Mouse (Mus musculus): Measurements from ENCODE around the gene Tbrg4.

Tbrg4 gene

DNA sequence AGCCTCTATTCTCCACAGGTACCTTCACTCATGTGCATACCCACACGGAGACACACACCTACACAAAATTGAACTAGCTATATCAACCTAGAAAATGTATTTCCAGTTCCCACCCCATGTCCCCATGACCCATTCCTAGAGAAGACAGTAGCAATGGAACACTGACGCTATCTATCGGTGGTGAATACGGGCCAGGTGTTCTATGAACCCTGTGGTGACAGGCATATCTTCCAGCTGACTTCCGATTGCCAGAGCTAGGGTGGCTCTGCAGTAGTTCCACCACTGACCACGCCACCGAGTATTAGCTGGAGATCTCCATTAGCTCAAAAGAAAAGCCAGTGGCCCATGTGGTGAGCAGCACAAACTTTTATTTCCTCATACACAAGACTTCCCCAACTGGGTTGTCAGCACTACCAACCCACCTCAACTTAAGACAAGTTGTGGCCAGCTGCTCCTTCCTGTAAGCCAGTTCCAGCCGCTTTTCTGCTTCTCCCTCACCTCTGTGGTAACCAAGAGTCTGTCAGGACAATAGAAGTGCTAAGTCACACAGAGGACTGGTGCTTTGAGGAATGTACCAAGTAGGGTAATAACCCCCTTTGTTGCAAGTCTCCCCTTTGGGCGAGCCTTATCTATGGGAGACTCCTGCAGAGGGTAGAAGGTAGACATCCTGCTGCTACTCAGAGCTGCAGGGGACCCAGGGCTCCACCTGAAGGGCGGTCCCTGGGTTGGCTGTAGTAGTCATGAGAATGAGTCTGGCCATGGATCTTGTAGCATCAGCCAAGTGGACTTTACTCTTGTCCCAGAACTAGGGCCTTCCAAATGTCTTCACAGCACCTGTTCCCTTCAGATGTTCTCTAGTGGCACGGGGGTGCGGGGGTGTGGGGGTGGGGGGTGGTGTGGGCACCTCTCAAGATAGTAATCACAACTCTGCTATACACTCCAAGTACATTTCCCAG, 10.3 kb downstream of the Tbrg4 start:
- no peak for DNase-seq

DNA sequence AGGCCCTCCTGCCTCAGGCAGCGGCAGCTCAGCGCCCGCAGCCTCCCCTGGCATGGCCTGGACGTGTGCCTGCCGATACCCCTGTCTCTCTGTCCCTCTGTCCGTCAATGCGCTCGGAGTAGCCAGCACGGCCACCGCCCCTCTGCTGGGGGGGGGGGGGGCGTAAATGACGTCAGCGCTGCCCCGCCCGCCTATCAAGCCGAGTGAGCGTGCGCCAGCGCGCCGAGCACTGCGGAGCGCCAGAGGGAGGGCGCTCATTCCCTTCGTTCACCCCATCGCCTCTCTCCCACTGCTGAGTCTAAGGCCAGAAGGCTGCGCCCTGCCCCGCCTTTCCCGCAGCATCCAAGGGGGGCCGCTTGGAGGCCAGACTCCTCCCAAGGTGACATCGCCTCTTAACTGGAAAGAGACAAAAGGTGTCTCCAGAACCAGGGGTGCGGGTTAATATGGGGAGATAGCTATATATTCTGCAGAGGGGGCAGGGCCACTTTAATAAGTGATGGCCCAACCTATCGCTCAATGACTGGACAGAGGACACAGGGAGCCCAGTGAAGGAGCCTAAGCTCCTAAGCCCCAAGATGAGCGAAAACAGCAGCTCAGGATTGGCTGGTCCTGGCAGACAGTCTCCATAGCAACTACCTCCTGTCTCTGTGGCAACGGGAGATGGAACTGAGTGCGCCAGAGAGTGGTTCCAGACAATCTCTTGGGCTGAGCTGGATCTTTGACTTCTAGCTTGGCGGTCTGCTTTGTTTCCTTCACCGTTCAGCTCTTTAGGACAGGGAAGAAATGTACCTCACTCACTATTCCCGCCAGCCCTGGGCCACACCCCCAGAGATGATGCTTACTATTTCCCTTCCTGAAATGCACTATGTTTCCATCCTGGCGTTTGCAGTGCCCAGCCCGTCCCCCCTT, 20.1 kb downstream of the Tbrg4 start, which contains the start of gene Nacad:
Gene Nacad, minus strand, starts transcription at position 563 of the 909 bp plus-strand sequence.
- no peak for DNase-seq

DNA sequence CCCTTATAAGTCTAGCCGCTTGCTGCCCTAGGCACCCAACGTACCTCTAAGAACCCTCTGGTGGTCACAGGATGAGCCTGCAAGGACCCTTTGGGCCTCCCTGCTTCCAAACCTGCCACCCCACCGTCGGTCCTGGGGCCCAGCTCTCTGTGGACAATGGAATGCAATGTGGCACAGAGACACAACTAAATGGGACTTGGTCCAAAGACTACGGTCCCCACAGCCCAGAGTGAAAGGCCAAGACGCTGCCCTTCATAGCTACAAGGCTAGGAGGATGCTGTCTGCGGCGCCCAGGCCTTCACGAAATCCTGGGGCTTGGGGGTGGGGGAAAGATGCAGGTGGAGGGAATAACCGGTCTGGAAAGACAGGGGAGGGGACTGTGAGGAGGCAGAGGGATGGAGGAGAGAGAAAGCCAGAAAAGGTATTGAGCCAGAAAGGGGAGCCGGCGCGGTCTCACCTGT, 20.8 kb downstream of the Tbrg4 start:
- DNase-seq: no peak

DNA sequence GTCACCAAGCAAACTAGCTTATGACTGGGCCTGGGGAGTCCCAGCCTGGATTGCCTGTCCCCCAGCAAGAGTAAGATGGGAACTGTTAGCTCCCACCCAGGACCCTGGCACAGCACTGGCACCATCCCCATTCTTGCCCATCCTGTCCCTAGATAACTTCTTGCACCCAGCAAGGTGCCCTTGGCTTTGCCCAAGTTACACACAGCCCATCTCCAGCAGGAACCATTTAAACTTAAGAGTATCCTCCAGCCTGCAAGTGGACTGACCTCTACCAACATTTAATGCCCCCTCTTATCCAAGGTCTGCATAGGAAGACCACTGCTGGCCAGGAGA, 21.3 kb downstream of the Tbrg4 start:
- DNase-seq: no peak

DNA sequence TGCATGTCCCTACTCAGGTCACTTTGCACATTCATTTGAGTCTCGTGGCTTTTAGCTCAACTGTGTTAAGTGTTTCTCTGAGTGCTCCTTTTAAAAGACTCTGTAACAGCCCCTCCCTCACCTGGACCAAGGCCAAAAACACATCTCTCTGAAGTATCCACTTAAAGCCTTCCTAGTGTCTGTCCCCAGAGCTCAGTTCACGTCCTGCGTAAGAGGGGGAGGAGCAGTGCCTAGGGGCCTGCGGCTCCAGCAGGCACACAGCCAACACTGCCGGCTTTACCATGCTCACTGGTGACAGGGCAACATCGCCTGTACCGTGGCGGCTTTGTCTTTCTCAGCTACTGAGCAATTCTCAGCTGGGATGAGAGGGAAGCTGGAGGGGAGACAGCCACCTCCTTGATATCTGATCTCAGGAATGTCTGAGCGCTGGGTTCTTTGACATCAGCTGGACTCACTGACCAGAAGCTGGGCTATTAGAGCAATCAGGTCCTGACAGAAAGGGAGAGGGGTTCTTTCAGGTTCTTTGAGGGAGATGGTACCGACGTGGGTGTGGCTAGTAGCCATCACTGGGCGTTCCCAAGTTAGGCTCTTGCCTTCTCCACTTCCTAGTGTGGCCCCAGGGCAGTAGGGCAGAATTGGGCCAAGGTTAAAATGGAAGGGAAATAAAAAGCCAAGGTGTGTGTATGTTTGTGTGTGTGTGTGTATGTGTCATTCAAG, 21.8 kb downstream of the Tbrg4 start:
- DNase-seq: peak; percentile 49

DNA sequence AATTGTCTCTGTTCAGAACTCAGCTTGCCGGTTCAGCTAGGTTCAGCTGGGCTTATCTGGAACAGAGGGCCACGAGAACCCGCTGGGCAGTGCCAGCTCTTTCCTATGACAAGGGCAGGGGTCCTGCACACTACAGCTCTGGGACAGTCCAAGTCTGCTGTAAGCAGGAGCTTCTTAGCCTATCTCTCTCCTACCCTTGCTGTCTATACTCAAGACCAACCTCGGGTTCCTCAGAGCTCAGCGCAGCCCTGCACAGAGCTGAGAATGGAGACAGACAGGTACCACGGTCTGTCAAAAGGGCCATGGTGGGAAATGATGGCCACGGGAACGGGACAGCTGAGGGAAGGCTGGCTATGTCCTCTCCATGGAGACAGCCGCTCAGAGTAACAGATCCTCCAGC, 22.6 kb downstream of the Tbrg4 start:
- DNase-seq: no peak

DNA sequence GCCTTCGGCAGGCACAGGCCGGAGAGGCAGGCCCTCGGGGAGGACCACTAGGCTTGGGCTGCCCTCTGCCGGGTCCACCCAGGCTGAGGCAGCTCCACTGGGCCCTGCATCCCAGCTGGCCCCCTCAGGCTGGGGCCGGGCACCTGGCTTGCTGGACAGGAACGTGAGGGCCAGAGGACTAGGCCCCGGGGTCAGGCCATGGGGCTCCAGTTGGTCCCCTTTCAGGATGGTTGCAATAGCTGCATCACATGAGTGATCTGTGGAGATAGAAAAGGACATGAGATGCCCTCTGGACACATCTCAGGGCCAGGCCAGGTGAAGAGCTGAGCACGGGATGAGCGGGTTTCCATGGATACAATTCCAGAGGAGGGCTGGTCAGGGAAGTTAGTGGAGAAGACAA, 23.2 kb downstream of the Tbrg4 start:
- no peak for DNase-seq

DNA sequence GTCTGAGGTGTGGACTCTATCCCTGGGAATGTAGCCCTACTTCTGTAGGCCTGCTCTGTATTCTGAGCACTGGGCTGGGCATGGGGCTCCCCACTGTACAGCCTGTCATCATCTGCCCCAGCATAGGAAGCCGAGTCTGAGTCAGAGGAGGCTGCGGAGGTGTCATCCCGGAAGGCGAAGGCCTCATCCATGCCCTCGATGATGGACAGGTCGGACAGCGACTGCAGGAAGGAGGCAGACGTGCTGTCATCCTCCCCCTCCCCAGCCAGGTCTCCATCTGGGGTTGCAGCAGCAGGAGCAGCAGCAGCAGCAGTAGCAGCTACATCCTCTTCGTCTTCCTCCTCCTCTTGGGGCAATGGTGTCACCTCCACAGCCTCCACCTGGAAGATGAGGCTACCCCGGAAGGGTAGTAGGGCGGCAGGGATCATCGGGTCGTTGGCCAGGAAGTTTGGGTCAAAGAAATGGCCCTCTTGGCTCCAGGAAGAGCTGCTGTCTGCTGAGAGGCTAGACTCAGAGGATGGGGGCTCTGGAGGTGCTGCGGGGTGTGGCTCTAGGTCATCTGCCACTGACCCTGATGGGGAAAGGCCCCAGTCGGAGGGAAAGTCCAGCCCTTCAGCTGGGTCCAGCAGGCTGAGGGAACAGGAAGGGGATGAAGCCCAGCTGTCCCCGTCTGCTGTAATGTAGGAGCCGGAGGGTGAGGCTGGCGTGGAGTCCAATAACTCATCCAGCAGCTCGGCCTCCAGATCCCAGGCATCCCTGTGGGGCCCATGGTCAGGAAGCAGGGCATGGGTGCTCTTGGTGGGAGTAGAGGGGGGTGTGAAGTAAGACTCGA, 24.0 kb downstream of the Tbrg4 start:
- no peak for DNase-seq

DNA sequence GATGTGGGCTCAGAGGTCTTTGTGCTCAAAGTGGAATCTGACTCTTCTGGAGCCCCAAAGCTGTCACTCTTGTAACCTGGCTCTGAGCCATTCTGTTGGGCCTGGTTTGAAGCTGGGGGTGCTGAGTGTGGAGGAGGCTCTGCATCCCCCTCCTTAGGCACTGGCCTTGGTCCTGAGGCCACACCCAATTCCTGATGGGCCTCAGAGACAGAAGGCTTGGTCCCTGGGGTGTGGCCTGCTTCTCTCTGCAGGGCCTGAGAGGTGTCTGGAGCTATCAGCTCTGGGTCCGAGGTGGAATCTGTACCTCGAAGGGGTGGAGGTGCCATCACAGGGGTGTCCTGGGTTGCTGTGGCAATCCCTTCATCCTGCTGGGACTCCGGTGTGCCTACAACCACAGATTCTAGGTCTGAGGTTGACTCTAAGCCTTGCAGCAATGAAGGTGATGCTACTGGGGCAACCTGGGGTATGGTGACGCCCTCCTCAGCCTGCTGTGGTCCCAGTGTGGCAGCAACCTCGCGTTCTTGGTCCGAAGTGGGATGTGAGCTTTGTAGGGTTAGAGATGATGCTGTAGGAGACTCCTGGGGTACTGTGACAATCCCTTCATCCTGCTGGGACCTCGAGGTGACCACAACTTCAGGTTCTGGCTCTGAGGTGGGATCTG, 25.5 kb downstream of the Tbrg4 start:
- DNase-seq: no peak

DNA sequence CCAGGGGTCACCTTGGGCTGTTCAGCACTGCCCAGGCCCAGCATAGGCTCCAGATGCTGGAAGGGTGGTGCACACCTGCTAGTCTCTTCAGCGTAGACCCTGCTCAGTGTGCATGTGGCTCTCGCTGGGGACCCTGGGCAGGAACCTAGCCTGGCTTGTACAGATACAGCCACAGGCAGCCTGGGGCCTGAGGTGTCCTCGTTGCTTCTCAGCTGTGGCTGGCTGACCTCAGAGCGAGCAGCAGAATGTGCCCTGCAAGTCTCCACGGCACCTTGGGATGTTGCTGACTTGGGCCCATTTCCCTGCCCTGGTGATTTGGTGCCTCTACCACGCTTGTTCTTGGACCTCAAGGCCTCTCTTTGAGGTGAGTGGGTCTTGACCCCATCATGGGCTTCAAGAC, 26.0 kb downstream of the Tbrg4 start:
- no peak for DNase-seq

DNA sequence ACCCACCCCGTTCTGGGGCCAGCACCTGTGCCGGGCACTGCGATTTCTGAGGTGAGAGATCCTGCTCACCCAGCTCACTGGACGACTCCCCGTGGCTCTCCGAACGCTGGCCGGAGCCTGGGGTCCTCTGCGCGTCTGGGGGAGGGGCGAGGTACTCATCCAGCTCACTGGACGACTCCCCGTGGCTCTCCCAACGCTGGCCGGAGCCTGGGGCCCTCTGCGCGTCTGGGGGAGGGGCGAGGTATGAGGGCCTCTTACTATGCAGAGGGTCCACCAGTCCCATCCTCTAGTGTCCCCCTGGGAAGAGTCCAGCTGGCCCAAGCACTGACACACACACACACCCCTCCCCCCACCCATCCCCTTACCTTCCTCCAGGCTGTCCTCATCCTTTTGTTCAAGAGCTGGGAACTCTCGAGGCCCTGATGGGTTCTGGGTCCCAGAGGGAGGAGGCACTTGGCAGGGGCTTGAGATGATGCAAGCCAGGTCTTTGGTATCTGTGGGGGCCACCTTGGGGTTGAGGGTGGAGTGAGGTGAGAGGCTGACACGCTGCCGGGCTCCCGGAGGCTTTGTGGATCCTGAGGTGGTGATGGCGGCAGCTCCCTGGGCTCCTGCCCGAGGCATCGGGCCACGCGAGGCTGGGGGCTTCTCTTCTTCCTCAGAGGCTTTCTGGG, 26.7 kb downstream of the Tbrg4 start:
- DNase-seq: no peak

DNA sequence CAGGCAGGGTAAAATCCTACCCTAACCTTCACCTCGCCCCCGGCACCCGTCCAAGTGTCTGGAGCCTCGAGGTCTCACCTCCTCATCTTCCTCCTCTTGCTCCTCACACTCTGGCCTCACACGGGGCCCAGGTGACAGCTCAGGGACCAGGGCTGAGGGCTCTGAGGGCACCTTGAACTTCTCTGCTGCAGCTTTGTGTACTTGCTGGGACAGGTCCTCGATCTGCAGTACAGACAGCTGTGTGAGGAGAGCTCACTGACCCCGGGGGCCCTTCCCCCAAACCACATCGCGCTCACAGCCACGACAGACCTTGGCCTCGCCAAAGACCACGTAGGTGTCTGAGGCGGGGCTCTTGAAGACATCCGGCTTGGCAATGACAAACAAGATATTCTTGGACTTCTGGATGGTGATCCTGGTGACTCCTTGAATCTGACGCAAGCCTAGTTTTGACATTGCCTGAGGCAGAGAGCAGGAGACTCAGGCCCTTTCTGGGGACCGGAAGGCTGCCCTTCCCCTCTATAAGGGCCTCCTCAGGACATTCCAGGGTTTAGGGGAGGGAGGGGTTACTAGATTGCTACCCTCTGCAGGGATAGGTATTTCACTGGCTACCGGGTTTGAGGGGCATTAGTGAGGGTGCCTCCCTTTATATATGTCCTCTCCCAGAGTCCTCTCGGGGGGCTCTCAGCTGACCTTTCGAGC, 27.5 kb downstream of the Tbrg4 start:
- DNase-seq: no peak

DNA sequence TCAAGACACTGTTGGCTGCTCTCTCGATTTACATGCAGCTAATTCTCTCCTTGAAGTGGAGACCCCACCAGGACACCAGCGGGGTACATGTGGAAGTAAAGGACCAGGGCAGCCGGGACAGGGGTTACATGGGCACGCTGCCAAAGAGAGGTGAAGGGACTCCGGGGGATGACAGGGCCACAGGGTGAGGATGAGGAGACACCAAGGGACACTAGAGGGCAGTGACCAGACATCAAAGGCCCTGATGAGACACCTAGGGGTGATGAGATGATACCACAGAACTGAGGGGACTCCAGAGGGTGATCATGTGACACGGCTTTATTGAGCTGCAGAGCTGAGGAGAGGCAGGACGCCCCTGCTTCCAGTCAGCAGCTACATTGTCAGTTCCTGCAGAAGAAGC, 28.3 kb downstream of the Tbrg4 start:
- no peak for DNase-seq

DNA sequence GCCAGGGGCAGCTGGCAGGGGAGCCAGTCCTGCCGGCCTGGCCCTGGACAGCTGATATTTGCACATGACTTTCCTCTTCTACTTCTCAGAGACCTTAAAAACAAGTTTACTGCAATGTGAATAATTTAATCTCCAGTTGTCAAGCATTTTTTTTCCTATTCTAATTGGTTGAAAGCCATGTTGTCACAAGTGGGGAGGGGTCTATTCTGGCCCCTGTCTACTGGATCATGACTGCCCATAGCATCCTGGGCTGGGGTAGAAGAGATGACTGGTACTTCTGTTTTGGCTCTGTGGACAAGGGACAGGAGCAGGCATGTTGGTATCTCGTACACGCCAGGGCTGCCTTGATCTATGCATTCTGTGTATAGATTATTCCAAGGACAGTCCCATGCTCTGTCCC, 29.3 kb downstream of the Tbrg4 start:
- DNase-seq: no peak

DNA sequence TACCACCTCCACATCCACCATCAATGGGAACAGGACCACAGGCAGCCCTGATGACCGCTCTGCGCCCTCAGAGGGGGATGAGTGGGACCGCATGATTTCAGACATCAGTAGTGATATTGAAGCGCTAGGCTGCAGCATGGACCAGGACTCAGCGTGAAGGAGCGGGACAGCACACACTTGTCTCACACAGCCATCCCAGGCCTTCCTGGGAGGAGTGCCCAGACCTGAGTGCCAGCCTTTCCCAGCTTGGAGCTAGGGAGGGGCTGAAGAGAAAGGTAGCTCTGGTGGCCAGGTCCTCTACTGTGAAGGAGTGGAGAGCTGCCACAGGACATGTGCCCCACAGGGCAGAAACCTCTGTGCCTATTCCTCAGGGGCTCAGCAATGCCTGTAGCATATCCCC, 29.7 kb downstream of the Tbrg4 start:
- no peak for DNase-seq

DNA sequence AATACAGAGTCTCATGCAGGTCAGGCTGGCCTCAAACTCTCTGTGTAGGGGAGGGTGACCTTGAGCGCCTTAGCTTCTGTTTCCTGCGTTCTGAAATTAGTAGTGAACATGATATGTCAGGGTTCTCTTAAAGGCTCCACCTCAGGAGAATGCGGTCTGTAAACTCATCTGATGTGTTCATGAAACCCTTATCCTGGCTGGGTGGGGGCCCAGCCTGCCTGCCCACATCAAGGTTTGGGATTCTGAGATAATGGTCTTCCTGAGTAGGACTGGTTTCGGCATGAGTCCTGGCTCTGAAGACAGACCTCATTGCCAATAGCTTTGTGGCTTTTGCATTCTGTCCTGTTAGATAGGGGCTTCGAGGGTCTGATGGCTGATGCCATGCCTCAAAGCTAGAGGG, 30.5 kb downstream of the Tbrg4 start:
- no peak for DNase-seq

DNA sequence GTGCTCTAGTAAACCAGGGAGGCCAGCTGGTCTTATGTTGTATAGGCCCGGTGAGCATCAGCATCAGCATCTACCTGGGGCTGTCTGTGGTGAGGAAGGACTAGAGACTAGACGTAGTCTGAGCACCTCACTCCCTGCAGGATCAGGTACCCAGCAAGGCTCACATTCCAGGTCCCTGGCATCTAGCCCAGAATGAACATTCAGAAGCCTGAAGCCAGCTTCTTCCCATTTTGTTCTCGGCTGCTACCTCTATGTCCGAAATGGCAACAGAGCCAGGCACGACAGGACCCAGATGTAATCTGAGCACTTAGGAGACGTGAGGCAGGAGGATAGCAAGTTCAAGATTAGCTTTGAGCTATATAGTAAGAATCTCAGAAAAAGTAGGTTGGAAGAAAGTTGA, 31.0 kb downstream of the Tbrg4 start:
- no peak for DNase-seq

DNA sequence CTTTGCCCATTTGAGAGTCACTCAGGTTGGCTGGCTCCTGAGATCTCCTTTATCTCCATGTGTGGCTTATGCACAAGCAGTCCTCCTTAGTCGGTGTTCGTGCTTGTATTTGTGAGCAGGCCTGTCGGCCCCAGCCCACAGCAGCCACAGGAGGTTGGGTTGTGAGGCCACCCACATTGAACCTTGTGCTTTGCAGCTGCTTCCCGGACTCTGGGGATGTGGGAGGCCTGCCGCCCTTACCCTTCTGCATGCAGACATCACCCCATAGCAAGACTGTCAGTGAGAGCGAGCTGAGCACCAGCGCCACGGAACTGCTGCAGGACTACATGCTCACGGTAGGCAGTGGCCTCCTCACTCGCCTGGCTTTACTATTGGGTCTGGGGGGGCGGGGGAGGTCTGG, 32.5 kb downstream of the Tbrg4 start:
- DNase-seq: no peak

DNA sequence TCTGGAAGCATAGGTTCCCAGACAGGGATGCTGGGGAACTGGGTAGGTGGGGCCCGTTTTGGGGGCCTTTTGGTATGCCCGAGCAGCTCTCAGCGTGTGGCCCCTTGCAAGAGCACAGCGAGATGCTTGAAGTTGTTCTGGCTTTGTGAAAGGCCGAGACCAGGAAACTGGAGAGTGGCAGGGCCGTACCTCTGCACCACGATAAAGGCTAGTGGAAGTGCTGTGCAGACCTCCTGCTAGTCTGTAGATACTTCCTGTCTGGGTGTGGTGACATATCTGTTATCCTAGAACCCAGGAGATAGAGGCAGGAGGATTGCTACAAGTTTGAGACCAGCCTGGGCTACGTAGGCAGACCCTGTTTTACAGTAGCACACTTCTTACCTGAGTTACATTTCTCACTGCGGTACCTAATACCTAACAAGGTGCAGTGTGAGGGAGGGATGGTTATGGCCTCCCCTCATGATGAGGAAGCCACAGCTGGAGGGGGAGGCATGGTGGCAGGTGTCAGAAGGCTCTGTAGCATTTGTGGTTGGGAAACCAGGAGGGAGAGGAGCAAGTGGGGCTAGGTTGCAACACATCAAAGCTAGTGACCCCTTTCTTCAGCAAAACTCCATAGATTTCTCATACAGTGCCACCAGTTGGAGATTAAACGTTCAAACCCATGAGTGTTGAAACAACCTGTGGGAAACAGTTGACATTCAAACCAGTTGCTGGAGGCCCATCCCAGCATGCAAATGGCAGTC, 34.8 kb downstream of the Tbrg4 start:
- no peak for DNase-seq

DNA sequence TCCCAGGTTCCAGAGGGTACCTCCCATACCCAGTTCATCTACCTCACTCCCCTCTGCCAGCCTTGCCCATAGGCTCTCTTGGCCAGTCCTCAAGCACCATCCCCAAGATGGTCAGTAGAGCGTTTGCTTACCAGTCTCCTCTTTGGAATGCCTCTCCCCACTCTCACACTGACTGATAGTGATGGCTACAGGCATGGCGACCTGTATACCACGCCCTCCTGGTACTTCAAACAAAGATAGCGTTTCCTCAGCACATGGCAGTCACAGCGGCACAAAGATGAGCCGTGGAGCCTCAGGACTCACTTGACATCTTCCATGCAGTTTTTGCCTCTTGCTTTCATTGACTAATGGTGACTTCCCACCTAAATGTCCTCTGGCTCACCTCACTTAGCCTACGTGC, 36.0 kb downstream of the Tbrg4 start:
- DNase-seq: no peak
